Mouse (Mus musculus) gonadal fat pad, adult 2 months (tissue): ENCODE measurements around the gene Ccl5. TPM values are rescaled to one million over a fixed set of nuclear protein-coding genes. Genes with fewer than 3 reads are reported as not detected.

Source experiments
- DNase-seq: peaks from one replicate; pipeline ENCODE4 v3.0.0-alpha.2; 2012; ENCODE audit warnings: low read depth
- polyA plus RNA-seq: library from polyadenylated mRNA; depleted of rRNA; stranded (reverse); fragments of >200 nt; gene quantifications from 2 replicates; pipeline ENCODE4 v1.2.3, GENCODE M21; 2012; rRNA removed

Ccl5 gene
- polyA plus RNA-seq, 1 experiment: 24.7 TPM

DNA sequence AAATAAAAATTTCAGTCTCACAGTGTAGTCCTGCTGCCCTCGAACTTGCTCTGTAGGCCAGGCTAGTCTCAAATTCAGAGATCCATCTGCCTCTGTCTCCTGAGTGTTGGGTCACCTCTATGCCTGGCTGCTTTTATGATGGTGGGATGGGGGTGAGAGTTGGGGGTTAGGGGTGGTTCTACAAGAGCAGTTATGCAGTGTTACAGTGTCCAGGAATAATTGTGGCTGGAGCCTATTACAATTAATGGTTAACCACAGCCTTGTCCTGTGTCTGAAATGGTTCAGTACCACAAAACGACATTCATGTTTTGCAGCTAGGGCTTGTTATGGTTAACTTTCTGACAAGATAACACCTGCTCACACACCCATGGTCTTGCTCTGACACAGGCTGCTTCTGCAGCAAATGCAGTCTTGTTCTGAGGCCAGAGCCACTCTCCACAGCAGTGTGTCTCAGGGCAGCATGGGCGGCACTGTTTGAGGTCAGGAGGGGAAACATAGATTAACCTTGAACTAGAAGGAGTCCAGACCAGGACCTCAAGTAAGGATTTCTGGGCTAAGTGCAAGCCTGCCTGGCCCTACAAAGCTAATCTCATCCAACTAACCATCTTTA, 8.5 kb upstream of the Ccl5 start:
- DNase-seq: no peak

GRCm38 (mm10) chr11:83536831-83537230, 6.5 kb upstream of the Ccl5 start:
- DNase-seq: no peak

- peak; percentile 12 for DNase-seq
Measured at GRCm38 (mm10) chr11:83534609-83535423, 4.5 kb upstream of the Ccl5 start.

- DNase-seq: no peak
Measured at GRCm38 (mm10) chr11:83534143-83534542, 3.8 kb upstream of the Ccl5 start.

DNA sequence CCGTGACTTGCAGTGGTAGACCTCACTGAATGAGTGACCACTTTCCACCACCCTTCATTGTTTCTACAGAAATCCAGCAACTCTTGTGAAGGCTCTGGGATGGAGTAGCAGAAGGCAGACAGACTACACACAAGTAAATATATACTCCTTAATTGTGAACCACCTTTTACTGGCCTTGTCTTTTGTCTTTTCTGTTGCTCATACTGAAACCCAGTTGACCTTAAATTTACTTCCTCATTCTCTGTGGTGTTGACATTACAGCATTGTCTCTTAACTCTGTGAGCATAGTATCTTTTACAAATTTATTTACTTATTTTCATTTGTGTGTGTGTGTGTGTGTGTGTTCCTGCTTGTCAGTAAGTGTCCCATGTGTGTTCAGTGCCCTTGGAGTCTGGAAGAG, 2.9 kb upstream of the Ccl5 start:
- no peak for DNase-seq

GRCm38 (mm10) chr11:83529024-83529423, 1.3 kb downstream of the Ccl5 start:
- no peak for DNase-seq

DNA sequence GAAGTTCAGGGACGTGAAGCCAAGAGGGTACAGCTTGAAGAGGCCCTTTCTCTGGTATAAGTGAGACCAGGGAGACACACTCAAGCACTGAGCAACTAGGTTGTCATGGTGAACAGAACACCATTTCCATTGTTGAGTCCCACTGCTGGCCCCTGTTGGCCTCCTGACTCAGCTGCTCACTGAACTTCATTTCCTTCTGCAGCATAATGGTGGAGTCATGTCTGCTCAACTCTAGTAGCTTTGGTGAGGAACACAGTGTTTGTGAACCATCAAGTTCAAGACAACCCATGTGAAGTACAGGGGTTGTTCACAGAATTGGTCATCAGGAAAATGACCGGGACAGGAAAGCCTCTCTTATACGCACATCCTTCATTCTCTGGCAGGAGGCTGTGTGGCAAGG, 8.2 kb downstream of the Ccl5 start, which contains the start of gene Heatr9:
Heatr9 (minus strand) TSS at position 101 of the 400 bp plus-strand sequence.
- no peak for DNase-seq

DNA sequence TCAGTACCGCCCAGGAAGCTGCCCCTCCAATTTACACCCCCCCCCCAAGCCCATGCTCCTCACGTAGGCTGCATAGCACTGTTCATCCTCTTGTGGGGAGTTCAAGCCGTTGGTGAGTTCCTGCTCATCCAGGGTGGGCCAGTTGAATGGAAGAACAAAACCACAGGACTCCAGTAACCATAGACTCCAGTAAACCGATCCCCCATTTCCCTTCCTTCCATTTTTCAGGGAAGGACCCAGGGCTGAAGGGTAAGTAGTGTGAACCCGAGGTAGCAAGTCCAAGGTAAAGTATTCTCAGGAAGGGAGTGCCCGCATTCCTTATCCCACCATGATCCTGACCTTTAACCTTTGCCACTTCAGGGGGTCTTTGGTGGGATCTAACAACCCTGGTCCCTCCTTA, 11.9 kb downstream of the Ccl5 start:
- DNase-seq: no peak

- DNase-seq: no peak
Measured at GRCm38 (mm10) chr11:83517153-83517552, 13.2 kb downstream of the Ccl5 start.

- DNase-seq: peak; percentile 14
Measured at GRCm38 (mm10) chr11:83509521-83509920, 20.8 kb downstream of the Ccl5 start.

DNA sequence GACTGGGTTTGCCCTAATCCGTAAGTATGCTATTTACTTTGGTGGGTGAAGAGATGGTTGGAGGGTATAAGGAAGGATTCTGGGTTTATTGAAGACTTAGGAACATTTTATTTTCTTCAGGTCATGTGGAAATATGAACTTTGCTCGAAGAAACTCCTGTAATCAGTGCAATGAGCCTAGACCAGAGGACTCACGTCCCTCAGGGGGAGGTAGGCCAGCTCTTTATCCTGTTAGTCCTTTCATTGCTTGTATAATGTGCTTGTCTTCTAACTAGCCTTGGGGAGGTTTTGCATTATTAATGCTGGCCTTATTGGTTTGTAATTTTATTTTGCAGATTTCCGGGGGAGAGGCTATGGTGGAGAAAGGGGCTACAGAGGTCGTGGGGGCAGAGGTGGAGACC, 26.0 kb downstream of the Ccl5 start:
- no peak for DNase-seq

DNA sequence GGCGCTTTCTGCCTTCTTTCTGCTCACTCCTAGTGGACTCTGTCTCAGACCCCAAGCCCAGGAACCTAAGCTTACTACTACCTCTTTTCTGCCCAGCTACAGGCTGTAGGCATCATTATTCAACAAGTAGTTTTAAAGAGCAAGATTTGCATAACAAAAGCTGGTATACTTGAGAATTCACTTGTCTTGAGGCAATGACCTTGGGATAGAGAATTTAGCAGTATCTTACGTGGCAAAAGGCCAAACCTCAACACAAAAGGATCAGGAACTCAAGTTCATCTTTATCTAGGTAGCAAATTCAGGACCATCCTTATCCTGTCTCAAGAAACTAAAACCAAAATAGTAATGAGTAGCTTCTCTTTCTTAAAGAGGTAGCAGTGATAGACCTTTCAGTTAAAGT, 34.7 kb downstream of the Ccl5 start:
- no peak for DNase-seq

DNA sequence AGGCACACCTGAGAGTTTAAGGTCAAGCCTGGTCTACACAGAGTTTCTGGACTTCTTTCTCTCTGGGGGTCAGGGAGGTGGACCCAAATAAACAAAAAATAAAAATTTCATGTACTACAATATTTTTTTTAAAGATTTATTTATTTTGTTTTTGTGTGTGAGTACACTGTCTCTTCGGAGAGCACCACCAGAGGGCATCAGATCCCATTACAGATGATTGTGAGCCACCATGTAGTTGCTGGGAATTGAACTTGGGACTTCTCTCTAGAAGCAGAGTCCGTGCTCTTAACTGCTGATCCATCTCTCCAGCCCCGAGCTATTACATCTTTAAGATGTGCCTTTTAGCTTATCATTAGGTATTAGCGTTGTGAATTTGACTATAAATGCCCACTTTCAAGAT, 38.8 kb downstream of the Ccl5 start:
- no peak for DNase-seq

Other genes with a start within 250 kb of the Ccl5 start
- gene Slfn14, start 243.8 kb downstream of the Ccl5 start, polyA plus RNA-seq: not detected in 2 replicates
- gene Ap2b1, start 231.5 kb downstream of the Ccl5 start, polyA plus RNA-seq: 46.3 and 59.1 TPM in 2 replicates
- gene Pex12, start 227.9 kb downstream of the Ccl5 start, polyA plus RNA-seq: 11.1 and 12.0 TPM in 2 replicates
- 1.3 and 1.6 TPM in 2 replicates for gene Rasl10b, start 121.4 kb downstream of the Ccl5 start, polyA plus RNA-seq
- 0.53 and 0.75 TPM in 2 replicates for gene Gas2l2, start 101.1 kb downstream of the Ccl5 start, polyA plus RNA-seq
- gene 1700020L24Rik, start 92.8 kb downstream of the Ccl5 start, polyA plus RNA-seq: 2.8 and 3.7 TPM in 2 replicates
- 24.4 and 30.7 TPM in 2 replicates for gene Mmp28, start 67.4 kb downstream of the Ccl5 start, polyA plus RNA-seq
- gene Taf15, start 57.4 kb downstream of the Ccl5 start, polyA plus RNA-seq: 9.0 and 13.5 TPM in 2 replicates
- gene Heatr9, start 8.3 kb downstream of the Ccl5 start, polyA plus RNA-seq: not detected in 2 replicates
- 8.2 and 12.1 TPM in 2 replicates for gene Ccl9, start 48.1 kb upstream of the Ccl5 start, polyA plus RNA-seq
- gene Ccl6, start 62.6 kb upstream of the Ccl5 start, polyA plus RNA-seq: 22.6 and 37.3 TPM in 2 replicates
- not detected in 2 replicates for gene Rpl9-ps1, start 115.1 kb upstream of the Ccl5 start, polyA plus RNA-seq
- 1.2 and 1.8 TPM in 2 replicates for gene Ccl3, start 118.8 kb upstream of the Ccl5 start, polyA plus RNA-seq
- 0.66 and 1.2 TPM in 2 replicates for gene Ccl4, start 132.1 kb upstream of the Ccl5 start, polyA plus RNA-seq
- 9.9 and 15.9 TPM in 2 replicates for gene Wfdc17, start 173.5 kb upstream of the Ccl5 start, polyA plus RNA-seq
- gene Wfdc18, start 178.5 kb upstream of the Ccl5 start, polyA plus RNA-seq: 0.28 TPM in 1 of 2 replicates, not detected in the other
- 82.2 and 198 TPM in 2 replicates for gene Wfdc21, start 216.4 kb upstream of the Ccl5 start, polyA plus RNA-seq
- 15.9 and 16.0 TPM in 2 replicates for gene Heatr6, start 223.2 kb upstream of the Ccl5 start, polyA plus RNA-seq